Mouse (Mus musculus): Measurements from ENCODE around the gene R3hdm1.

DNA sequence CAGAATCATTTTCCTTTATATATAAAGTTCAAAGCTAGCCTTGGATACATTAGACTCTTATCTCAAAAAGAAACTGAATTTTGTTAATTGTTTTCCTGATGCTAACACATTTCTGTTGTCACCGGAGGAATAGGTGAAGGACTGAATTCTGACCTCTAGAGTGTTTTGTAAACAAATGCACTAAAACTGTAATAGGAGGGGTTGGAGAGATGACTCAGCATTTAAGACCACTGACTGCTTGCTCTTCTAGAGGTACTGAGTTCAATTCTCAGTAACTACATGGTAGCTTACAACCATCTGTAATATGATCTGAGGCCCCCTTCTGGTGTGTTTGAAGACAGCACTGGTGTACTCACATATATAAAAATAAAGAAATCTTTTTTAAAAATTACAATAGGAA lies 63.9 kb downstream of the R3hdm1 start:
- no peak for TF ChIP-seq CTCF (IDR thresholded peaks at IDR 0.05; ENCODE audit: borderline replicate concordance, extremely low read depth, insufficient read depth, insufficient read length)
- TF ChIP-seq POLR2A (IDR thresholded peaks at IDR 0.05; ENCODE audit: borderline replicate concordance, extremely low read depth, insufficient read depth, insufficient read length, poor library complexity, severe bottlenecking) = no peak
